Mouse (Mus musculus) erythroblast, embryonic 14.5 days (primary cell): ENCODE measurements around the gene Gm49384.

ENCODE experiments used
- GATA1 ChIP-seq: IDR thresholded peaks from 2 replicates; pipeline ENCODE4 v1.6.1; 2012; ENCODE audit warnings: low read length, inconsistent platforms, mixed read lengths
- TAL1 ChIP-seq: IDR thresholded peaks from 3 replicates; pipeline ENCODE4 v1.6.1; 2012; ENCODE audit warnings: low read length, inconsistent platforms, mixed read lengths

- TF ChIP-seq TAL1 (no peak), GATA1 (no peak)
Observed at GRCm38 (mm10) chr12:69198164-69198535, 5.9 kb downstream of the Gm49384 start, which contains the start of gene Dnaaf2.
